Mouse (Mus musculus): ENCODE results near the gene Olfr829. TPM values are rescaled to one million over a fixed set of nuclear protein-coding genes. Genes with fewer than 3 reads are reported as not detected.
"Not testable (repeated sequence)": the region's sequence is repeated elsewhere in the genome, so short reads cannot be mapped to it uniquely, and the experiment has no call there.

The Olfr829 gene
- not detected in 2 replicates for polyA plus RNA-seq (2015; fragmentation: Nextera tagmentation; extraction: Ambion mirVana)

- no peaks in the 10 kb centered on the region for H3K27me3 ChIP-seq
- no peak within 1 kb of the TSS for H3K9ac ChIP-seq
- no peaks in the 10 kb centered on the region for H3K4me1 ChIP-seq
- 59% methylated on average over 1 of the region's 1 CpGs for WGBS
- no peak within 1 kb of the TSS for H3K4me2 ChIP-seq
- H3K9me3 ChIP-seq = no peaks in the 10 kb centered on the region; the same call in 1 of the 2 replicates
- no peaks in the 10 kb centered on the region for H3K36me3 ChIP-seq
- no peak within 1 kb of the TSS for H3K4me3 ChIP-seq
- no peak for ATAC-seq (ENCODE audit: insufficient number of reproducible peaks, insufficient read depth, low FRiP score, low TSS enrichment, low read depth)
- no peak within 1 kb of the TSS for H3K27ac ChIP-seq
Observed at GRCm38 (mm10) chr9:18854633-18855032, at the start of gene Olfr829. Olfr829 (plus strand) TSS chr9:18854933.

- no peaks in the 10 kb centered on the region for H3K27me3 ChIP-seq
- no peak within 1 kb of the TSS for H3K27ac ChIP-seq
- no peak within 1 kb of the TSS for H3K4me2 ChIP-seq
- no peaks in the 10 kb centered on the region for H3K36me3 ChIP-seq
- ATAC-seq (ENCODE audit: insufficient number of reproducible peaks, insufficient read depth, low FRiP score, low TSS enrichment, low read depth) = no peak
- H3K4me1 ChIP-seq = no peaks in the 10 kb centered on the region
- H3K9me3 ChIP-seq = no peaks in the 10 kb centered on the region
- H3K4me3 ChIP-seq = no peak within 1 kb of the TSS
- no peak within 1 kb of the TSS for H3K9ac ChIP-seq
Observed at GRCm38 (mm10) chr9:18819426-18819825, 35.3 kb upstream of the Olfr829 start, which contains the start of gene Olfr828. Olfr828 (minus strand) TSS chr9:18819526.

- H3K4me3 ChIP-seq = no peak within 1 kb of the TSS
- no peaks in the 10 kb centered on the region for H3K36me3 ChIP-seq
- no peaks in the 10 kb centered on the region for H3K9me3 ChIP-seq
- no peaks in the 10 kb centered on the region for H3K4me1 ChIP-seq
- H3K27me3 ChIP-seq = no peaks in the 10 kb centered on the region
- H3K9ac ChIP-seq = no peak within 1 kb of the TSS
- no peak for ATAC-seq (ENCODE audit: insufficient number of reproducible peaks, insufficient read depth, low FRiP score, low TSS enrichment, low read depth)
- no peak within 1 kb of the TSS for H3K4me2 ChIP-seq
- H3K27ac ChIP-seq = no peak within 1 kb of the TSS
Observed at GRCm38 (mm10) chr9:18874393-18874792, 19.7 kb downstream of the Olfr829 start, which contains the start of gene Olfr830. Olfr830 (plus strand) TSS chr9:18874693.

- H3K4me1 ChIP-seq; H3K9me3 ChIP-seq; H3K4me2 ChIP-seq; H3K9ac ChIP-seq; H3K27me3 ChIP-seq; ATAC-seq (ENCODE audit: insufficient number of reproducible peaks, insufficient read depth, low FRiP score, low TSS enrichment, low read depth); H3K36me3 ChIP-seq; H3K4me3 ChIP-seq; H3K27ac ChIP-seq: not testable (repeated sequence)
- WGBS = 66% methylated on average over 2 of the region's 2 CpGs
Observed at GRCm38 (mm10) chr9:18907699-18908098, 53.0 kb downstream of the Olfr829 start.

Other genes with a start within 250 kb of the Olfr829 start
- not detected in 2 replicates for gene Muc16, start 180.4 kb upstream of the Olfr829 start, polyA plus RNA-seq (2015; fragmentation: Nextera tagmentation; extraction: Ambion mirVana)
- 0.07 TPM in 1 of 2 replicates, not detected in the other for gene Olfr24, start 90.9 kb upstream of the Olfr829 start, polyA plus RNA-seq (2015; fragmentation: Nextera tagmentation; extraction: Ambion mirVana)
- gene Olfr828, start 35.4 kb upstream of the Olfr829 start, polyA plus RNA-seq (2015; fragmentation: Nextera tagmentation; extraction: Ambion mirVana) = not detected in 2 replicates
- gene Olfr830, start 19.8 kb downstream of the Olfr829 start, polyA plus RNA-seq (2015; fragmentation: Nextera tagmentation; extraction: Ambion mirVana) = not detected in 2 replicates
- not detected in 2 replicates for gene Olfr832, start 82.2 kb downstream of the Olfr829 start, polyA plus RNA-seq (2015; fragmentation: Nextera tagmentation; extraction: Ambion mirVana)
- not detected in 2 replicates for gene Olfr834, start 133.1 kb downstream of the Olfr829 start, polyA plus RNA-seq (2015; fragmentation: Nextera tagmentation; extraction: Ambion mirVana)
- gene Olfr835, start 177.8 kb downstream of the Olfr829 start, polyA plus RNA-seq (2015; fragmentation: Nextera tagmentation; extraction: Ambion mirVana) = not detected in 2 replicates